Mouse (Mus musculus): Measurements from ENCODE around the gene Plscr5.

- TF ChIP-seq CTCF (IDR thresholded peaks at IDR 0.05; ENCODE audit: low read depth, low read length): no peak
- no peak for TF ChIP-seq POLR2A (IDR thresholded peaks at IDR 0.05; ENCODE audit: borderline replicate concordance, low read depth, low read length)
Measured at GRCm38 (mm10) chr9:92248773-92249446, 56.2 kb downstream of the Plscr5 start.

Data from bone marrow macrophage, adult 2 months (primary cell).